Mouse (Mus musculus) hindbrain, embryonic 13.5 days (tissue): ENCODE measurements around the gene Gm16503. TPM values are rescaled to one million over a fixed set of nuclear protein-coding genes. Genes with fewer than 3 reads are reported as not detected.
"Not testable (repeated sequence)": the region's sequence is repeated elsewhere in the genome, so short reads cannot be mapped to it uniquely, and the experiment has no call there.

ENCODE experiments used
- ATAC-seq: fragments of 200-750 bp; cut with Nextera tagmentation; 2 replicates; pipeline ENCODE4 v1.8.0; 2017; ENCODE audit warnings: moderate TSS enrichment; ENCODE audit not compliant: low FRiP score
- H3K27ac ChIP-seq: fragments of 300-500 bp; sonication (generic); 2 replicates; pipeline ENCODE4 v1.5.1; 2015; ENCODE audit warnings: inconsistent platforms, mild to moderate bottlenecking, moderate library complexity
- H3K27me3 ChIP-seq: fragments of 300-500 bp; sonication (generic); 2 replicates; pipeline ENCODE4 v1.6.1; 2015; ENCODE audit warnings: mild to moderate bottlenecking, inconsistent platforms
- H3K36me3 ChIP-seq: fragments of 300-500 bp; sonication (generic); 2 replicates; pipeline ENCODE4 v1.6.1; 2015; ENCODE audit warnings: mild to moderate bottlenecking, inconsistent platforms
- H3K4me1 ChIP-seq: fragments of 300-500 bp; sonication (generic); replicated peaks from 2 replicates; pipeline ENCODE4 v1.6.1; 2015; ENCODE audit warnings: inconsistent platforms
- H3K4me2 ChIP-seq: fragments of 300-500 bp; sonication (generic); 2 replicates; pipeline ENCODE4 v1.6.1; 2015; ENCODE audit warnings: inconsistent platforms, mild to moderate bottlenecking, moderate library complexity
- H3K4me3 ChIP-seq: fragments of 300-500 bp; sonication (generic); 2 replicates; pipeline ENCODE4 v1.5.1; 2015; ENCODE audit warnings: mild to moderate bottlenecking, inconsistent platforms
- H3K9ac ChIP-seq: fragments of 300-500 bp; sonication (generic); 2 replicates; pipeline ENCODE4 v1.6.1; 2015; ENCODE audit warnings: mild to moderate bottlenecking, inconsistent platforms
- H3K9me3 ChIP-seq: fragments of 300-500 bp; sonication (generic); 2 replicates; pipeline ENCODE4 v1.6.1; 2016; ENCODE audit warnings: inconsistent platforms
- WGBS: fragments of 180-500 bp; shearing (Covaris S2); methylation state at CpG from one replicate; pipeline ENCODE4 v1.1.7; 2015; 5-methylcytosine and 5-hydroxymethylcytosine counted together
- polyA plus RNA-seq: library from polyadenylated mRNA; unstranded; fragments of >200 nt; fragmentation: Nextera tagmentation; extraction: Ambion mirVana; gene quantifications from 2 replicates; pipeline ENCODE4 v1.2.1, GENCODE M21; 2015

Gm16503 gene
- polyA plus RNA-seq: 0.47 and 0.68 TPM in 2 replicates

DNA sequence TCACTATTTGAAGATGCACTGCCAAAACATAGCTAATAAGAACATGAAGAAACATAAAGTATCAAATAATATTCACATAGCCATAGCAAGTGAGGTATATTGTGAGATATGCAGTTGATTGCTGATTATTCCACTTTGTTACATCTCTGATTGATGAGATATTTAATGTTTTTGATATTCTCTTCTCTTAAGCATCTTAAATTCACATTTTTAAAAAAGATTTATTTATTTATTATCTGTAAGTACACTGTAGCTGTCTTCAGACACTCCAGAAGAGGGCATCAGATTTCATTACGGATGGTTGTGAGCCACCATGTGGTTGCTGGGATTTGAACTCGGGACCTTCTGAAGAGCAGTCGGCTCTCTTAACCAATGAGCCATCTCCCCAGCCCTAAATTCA lies at the start of gene Gm16503:
Gene Gm16503, plus strand, starts transcription at position 301 of the 400 bp plus-strand sequence.
- 92% methylated on average over 3 of the region's 3 CpGs for WGBS
- H3K4me3 ChIP-seq, H3K27me3 ChIP-seq, H3K36me3 ChIP-seq, H3K4me1 ChIP-seq, ATAC-seq, H3K4me2 ChIP-seq, H3K9ac ChIP-seq, H3K27ac ChIP-seq: not testable (repeated sequence)
- peaks cover 66% of the 10 kb centered on the region for H3K9me3 ChIP-seq

DNA sequence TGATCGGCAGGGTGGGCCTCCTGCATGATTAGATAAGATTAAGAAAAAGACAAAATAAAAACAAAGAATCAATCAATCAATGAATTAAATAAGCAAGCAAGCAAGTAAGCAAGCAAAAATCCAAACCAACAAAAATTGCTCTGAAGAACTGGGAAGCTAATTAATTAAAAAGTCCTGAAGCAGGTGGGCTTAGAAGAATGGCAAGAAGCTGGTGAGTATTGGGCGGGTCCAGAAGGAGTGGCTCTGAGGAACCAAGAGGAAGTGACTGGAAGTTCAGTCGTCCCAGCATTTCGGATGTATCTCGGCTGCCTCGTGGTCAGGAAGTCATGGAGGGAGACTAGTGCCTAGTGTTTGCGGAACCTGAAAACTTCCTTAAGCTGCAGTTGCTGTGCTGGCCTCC lies 47.9 kb upstream of the Gm16503 start, which contains the start of gene Zfp982:
Gene Zfp982, plus strand, starts transcription at position 301 of the 400 bp plus-strand sequence.
- not testable (repeated sequence) for H3K4me1 ChIP-seq, H3K36me3 ChIP-seq, H3K27me3 ChIP-seq, H3K4me2 ChIP-seq, H3K27ac ChIP-seq, H3K4me3 ChIP-seq, ATAC-seq, H3K9ac ChIP-seq
- peaks cover 62% of the 10 kb centered on the region for H3K9me3 ChIP-seq
- WGBS: 89% methylated on average over 7 of the region's 7 CpGs

- not testable (repeated sequence) for H3K27me3 ChIP-seq, H3K4me2 ChIP-seq, H3K27ac ChIP-seq, H3K9ac ChIP-seq, H3K4me3 ChIP-seq, ATAC-seq, H3K4me1 ChIP-seq, H3K36me3 ChIP-seq
- peaks cover 23% of the 10 kb centered on the region for H3K9me3 ChIP-seq
- 86% methylated on average over 5 of the region's 5 CpGs for WGBS
Measured at GRCm38 (mm10) chr4:147498772-147499613, 41.0 kb upstream of the Gm16503 start.

DNA sequence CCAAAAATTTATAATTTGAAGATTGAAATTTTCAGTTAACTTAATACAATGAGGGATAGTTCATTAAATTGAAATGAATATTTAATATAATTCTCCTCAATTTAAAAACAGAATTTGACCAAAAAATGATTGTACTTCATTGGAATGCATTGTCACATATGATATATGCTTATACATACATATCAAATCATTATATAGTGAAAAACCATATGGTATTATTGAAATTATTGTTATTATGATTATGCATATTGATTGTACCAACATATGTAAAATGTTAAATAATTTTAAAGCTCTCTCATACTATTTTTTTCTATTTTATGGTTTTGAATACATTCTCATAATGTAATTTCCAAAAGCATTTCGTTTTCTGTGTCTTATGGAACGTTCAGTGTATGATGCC lies 30.8 kb upstream of the Gm16503 start:
- 84% methylated on average over 2 of the region's 2 CpGs for WGBS

DNA sequence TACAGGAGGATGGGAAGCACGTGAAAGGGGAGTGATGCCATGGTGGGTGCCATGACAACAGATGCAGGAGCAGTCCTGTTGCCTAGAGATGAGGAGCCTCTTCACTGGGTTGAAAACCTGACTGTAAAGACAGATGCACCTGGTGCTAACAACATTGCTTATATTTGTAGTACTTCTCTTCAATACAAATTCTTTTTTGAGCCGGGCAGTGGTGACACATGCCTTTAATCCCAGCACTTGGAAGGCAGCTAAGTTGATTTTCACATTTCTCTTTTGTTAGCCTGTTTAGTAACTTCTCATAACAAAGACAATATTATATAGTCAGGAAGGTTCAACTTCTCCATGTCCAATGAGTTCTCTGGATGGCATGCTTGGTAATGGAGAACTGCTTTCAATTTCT lies 21.0 kb upstream of the Gm16503 start:
- Histone ChIP-seq H3K36me3 (no peaks in the 10 kb centered on the region), H3K9me3 (peaks cover 75% of the 10 kb centered on the region), H3K4me1 (no peaks in the 10 kb centered on the region), H3K27ac (no peak overlapping the region), H3K4me2 (no peak overlapping the region), H3K9ac (no peak overlapping the region), H3K4me3 (no peak overlapping the region), H3K27me3 (no peaks in the 10 kb centered on the region)
- ATAC-seq: 0 out of 2 replicates have a peak, but pooled peaks have one; percentile 23
- WGBS: 72% methylated on average over 2 of the region's 2 CpGs

More for the DNA sequence above, 30.8 kb upstream of the Gm16503 start:
- no peak for ATAC-seq
- H3K27ac ChIP-seq: no peak overlapping the region
- H3K27me3 ChIP-seq: no peaks in the 10 kb centered on the region
- H3K36me3 ChIP-seq: peaks cover 11% of the 10 kb centered on the region
- no peak overlapping the region for H3K9ac ChIP-seq
- H3K4me2 ChIP-seq: no peak overlapping the region
- H3K4me1 ChIP-seq: no peaks in the 10 kb centered on the region
- H3K9me3 ChIP-seq: peaks cover 32% of the 10 kb centered on the region
- H3K4me3 ChIP-seq: no peak overlapping the region

- no peak overlapping the region for H3K4me2 ChIP-seq
- H3K4me3 ChIP-seq: no peak overlapping the region
- no peaks in the 10 kb centered on the region for H3K4me1 ChIP-seq
- H3K9me3 ChIP-seq: peaks cover 78% of the 10 kb centered on the region
- H3K27ac ChIP-seq: no peak overlapping the region
- H3K9ac ChIP-seq: no peak overlapping the region
- H3K36me3 ChIP-seq: no peaks in the 10 kb centered on the region
- ATAC-seq: peak; percentile 37; the same call in 1 of the 2 replicates
- H3K27me3 ChIP-seq: no peaks in the 10 kb centered on the region
Measured at GRCm38 (mm10) chr4:147520100-147520499, 19.9 kb upstream of the Gm16503 start.

DNA sequence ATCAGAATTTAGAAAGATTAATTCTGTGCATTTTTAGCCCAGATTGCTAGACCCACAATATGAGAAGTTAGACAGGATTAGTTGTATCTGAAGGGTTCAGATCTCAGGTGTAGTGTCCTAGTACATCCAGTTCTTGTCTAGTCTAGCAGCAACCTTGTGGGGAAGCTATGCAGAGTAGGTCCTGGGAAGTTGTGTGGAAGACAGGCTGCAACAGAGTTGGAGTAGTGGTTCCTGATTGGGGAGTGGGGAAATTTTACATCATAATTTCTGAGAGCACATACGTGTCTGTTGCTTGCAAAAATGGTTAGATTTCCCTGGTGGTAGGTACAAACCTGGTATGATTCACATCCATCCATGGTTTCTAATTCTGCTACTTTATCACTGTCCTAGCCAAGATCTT lies 14.9 kb upstream of the Gm16503 start:
- H3K4me3 ChIP-seq: no peak overlapping the region
- no peaks in the 10 kb centered on the region for H3K36me3 ChIP-seq
- H3K4me1 ChIP-seq: no peaks in the 10 kb centered on the region
- no peak overlapping the region for H3K27ac ChIP-seq
- peaks cover 68% of the 10 kb centered on the region for H3K9me3 ChIP-seq
- H3K9ac ChIP-seq: no peak overlapping the region
- WGBS: 85% methylated on average over 1 of the region's 1 CpGs
- no peak for ATAC-seq
- H3K4me2 ChIP-seq: no peak overlapping the region
- H3K27me3 ChIP-seq: no peaks in the 10 kb centered on the region

- WGBS: 87% methylated on average over 1 of the region's 1 CpGs
Measured at GRCm38 (mm10) chr4:147530366-147530765, 9.7 kb upstream of the Gm16503 start.

DNA sequence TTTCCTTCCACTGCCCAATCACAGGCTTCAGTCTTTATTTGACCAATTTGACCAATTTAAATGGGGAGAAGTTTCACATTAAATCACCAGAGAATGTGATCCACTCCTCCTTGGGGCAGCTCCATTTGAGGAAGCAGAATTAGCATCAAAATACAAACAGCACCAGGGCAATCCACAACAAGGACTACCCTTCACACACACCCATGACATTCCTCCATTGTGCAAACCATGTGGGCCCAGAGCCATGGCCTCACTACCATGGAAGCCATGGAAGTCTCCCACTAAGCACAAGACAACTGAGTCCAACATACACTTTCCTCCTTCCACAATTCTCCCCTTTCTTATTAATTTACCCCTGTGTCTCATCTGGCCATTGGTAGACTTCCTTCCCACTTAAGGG lies 4.1 kb upstream of the Gm16503 start:
- H3K4me1 ChIP-seq, H3K36me3 ChIP-seq, H3K4me3 ChIP-seq, H3K27ac ChIP-seq, H3K9ac ChIP-seq, H3K4me2 ChIP-seq, H3K27me3 ChIP-seq, ATAC-seq: not testable (repeated sequence)
- peaks cover 58% of the 10 kb centered on the region for H3K9me3 ChIP-seq

More at GRCm38 (mm10) chr4:147530366-147530765, 9.7 kb upstream of the Gm16503 start:
- Histone ChIP-seq H3K9me3 (peaks cover 49% of the 10 kb centered on the region), H3K27ac (no peak overlapping the region), H3K4me3 (no peak overlapping the region), H3K4me1 (no peaks in the 10 kb centered on the region), H3K4me2 (no peak overlapping the region), H3K27me3 (no peaks in the 10 kb centered on the region), H3K9ac (no peak overlapping the region), H3K36me3 (no peaks in the 10 kb centered on the region)
- ATAC-seq: no peak

- ATAC-seq: no peak
- Histone ChIP-seq H3K9ac (no peak overlapping the region), H3K27me3 (no peaks in the 10 kb centered on the region), H3K9me3 (peaks cover 60% of the 10 kb centered on the region), H3K4me2 (no peak overlapping the region), H3K4me1 (no peaks in the 10 kb centered on the region), H3K4me3 (no peak overlapping the region), H3K27ac (no peak overlapping the region), H3K36me3 (no peaks in the 10 kb centered on the region)
- WGBS: 89% methylated on average over 2 of the region's 2 CpGs
Measured at GRCm38 (mm10) chr4:147537702-147538101, 2.3 kb upstream of the Gm16503 start.

DNA sequence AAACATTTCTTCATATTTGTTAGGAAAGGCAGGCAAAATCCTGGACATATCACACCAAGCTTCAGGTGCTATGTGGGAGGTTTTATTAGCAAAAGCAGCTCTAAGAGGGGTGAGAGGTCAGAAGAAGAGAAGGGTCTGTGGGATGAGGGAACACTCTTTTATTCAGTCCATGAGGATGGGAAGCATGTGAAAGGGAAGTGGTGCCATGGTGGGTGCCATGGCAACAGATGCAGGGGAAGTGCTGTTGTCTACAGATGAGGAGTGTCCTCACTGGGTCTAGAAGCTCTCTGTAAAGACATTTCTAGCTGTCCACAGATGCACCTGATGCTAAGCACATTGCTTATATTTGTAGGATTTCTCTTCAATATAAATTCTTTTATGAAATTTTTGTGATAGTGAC lies 1.1 kb downstream of the Gm16503 start:
- no peak for ATAC-seq
- Histone ChIP-seq H3K4me1 (no peaks in the 10 kb centered on the region), H3K9ac (no peak overlapping the region), H3K4me2 (no peak overlapping the region), H3K36me3 (no peaks in the 10 kb centered on the region), H3K9me3 (peaks cover 57% of the 10 kb centered on the region), H3K27me3 (no peaks in the 10 kb centered on the region), H3K4me3 (no peak overlapping the region), H3K27ac (no peak overlapping the region)

DNA sequence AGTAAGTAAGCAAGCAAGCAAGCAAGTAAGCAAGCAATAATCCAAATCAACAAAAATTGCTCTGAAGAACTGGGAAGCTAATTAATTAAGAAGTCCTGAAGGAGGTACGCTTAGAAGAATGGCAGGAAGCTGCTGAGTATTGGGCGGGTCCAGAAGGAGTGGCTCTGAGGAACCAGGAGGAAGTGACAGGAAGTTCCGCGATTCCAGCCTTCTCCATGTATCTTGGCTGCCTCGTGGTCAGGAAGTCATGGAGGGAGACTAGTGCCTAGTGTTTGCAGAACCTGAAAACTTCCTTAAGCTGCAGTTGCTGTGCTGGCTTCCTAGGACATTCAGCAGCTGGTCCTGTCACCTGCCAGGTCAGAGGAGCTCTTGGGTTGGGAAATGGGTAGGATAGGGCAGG lies 13.1 kb downstream of the Gm16503 start, which contains the start of gene Zfp985:
Gene Zfp985, plus strand, starts transcription at position 207 of the 400 bp plus-strand sequence.
- H3K27me3 ChIP-seq, H3K36me3 ChIP-seq, H3K4me1 ChIP-seq, H3K27ac ChIP-seq, H3K4me2 ChIP-seq, H3K4me3 ChIP-seq, ATAC-seq, H3K9ac ChIP-seq: not testable (repeated sequence)
- peaks cover 17% of the 10 kb centered on the region for H3K9me3 ChIP-seq
- WGBS: 82% methylated on average over 5 of the region's 5 CpGs

- 71% methylated on average over 2 of the region's 2 CpGs for WGBS
Measured at GRCm38 (mm10) chr4:147554361-147554760, 14.3 kb downstream of the Gm16503 start.

More at GRCm38 (mm10) chr4:147554361-147554760, 14.3 kb downstream of the Gm16503 start:
- not testable (repeated sequence) for H3K36me3 ChIP-seq, ATAC-seq, H3K4me2 ChIP-seq, H3K4me3 ChIP-seq, H3K27me3 ChIP-seq, H3K9ac ChIP-seq, H3K27ac ChIP-seq, H3K4me1 ChIP-seq
- H3K9me3 ChIP-seq: peaks cover 19% of the 10 kb centered on the region
